In the genomic region with DNA sequence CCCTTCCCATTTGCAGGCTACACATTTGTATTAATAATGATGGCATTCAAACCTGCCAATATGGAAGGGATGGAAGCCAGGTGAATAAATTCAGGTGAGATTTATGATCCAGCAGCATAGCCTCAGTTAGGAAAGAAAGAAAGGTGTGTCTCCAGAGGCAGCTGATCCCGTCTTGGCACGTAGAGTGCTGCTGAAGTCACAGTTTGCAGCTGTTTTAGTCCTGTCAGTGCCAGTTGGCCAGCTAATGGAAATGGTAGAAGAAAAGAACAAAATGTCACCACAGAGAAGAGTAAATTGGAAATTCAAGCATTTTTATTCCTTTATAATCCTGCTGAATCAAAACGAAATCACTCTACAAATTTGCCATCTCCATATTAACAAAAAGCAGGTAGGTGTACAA, we compare ENCODE assay signal across 20 mouse cellular contexts.
"Had no signal": no experiment of that assay in that cellular context is flagged by ENCODE, and none has a peak within 500 bp of the region (broad histone marks: within the 10 kb centered on the region; RNA-seq: fewer than 3 reads in every experiment).

No protein-coding gene starts in this region.

- DNase-seq: kidney, adult 2 months; kidney, postnatal 25 days; layer of hippocampus, adult 9-11 months; liver; lung, adult 18-20 months; lung, postnatal 10 days; lung, postnatal 36 days; midbrain, embryonic 14.5 days; right cerebral cortex, postnatal 4 days; spleen, adult 18-20 months; thymus, postnatal 25 days had no signal

- H3K27ac ChIP-seq: kidney, postnatal 0 days; layer of hippocampus, adult 2 months; liver, embryonic 12.5 days; liver, embryonic 15.5 days; lung, embryonic 15.5 days; midbrain, embryonic 10.5 days; neural tube, embryonic 13.5 days; stomach, embryonic 15.5 days had no signal

- H3K36me3 ChIP-seq: liver, embryonic 12.5 days; liver, embryonic 15.5 days; lung, embryonic 15.5 days; midbrain, embryonic 10.5 days; neural tube, embryonic 13.5 days; stomach, embryonic 15.5 days had no signal

- ATAC-seq: liver, embryonic 12.5 days had no signal

- H3K9ac ChIP-seq: liver, embryonic 12.5 days; liver, embryonic 15.5 days; lung, embryonic 15.5 days; neural tube, embryonic 13.5 days; stomach, embryonic 15.5 days had no signal

- H3K4me2 ChIP-seq: liver, embryonic 12.5 days; liver, embryonic 15.5 days; lung, embryonic 15.5 days; neural tube, embryonic 13.5 days; stomach, embryonic 15.5 days had no signal

- H3K4me3 ChIP-seq: layer of hippocampus, adult 2 months; liver, embryonic 12.5 days; liver, embryonic 15.5 days; lung, embryonic 15.5 days; megakaryocyte, embryonic 14.5 days; midbrain, embryonic 10.5 days; neural tube, embryonic 13.5 days; stomach, embryonic 15.5 days had no signal

- H3K27me3 ChIP-seq: liver, embryonic 12.5 days; liver, embryonic 15.5 days; lung, embryonic 15.5 days; megakaryocyte, embryonic 14.5 days; neural tube, embryonic 13.5 days; stomach, embryonic 15.5 days had no signal

- H3K9me3 ChIP-seq: liver, embryonic 12.5 days; liver, embryonic 15.5 days; lung, embryonic 15.5 days; megakaryocyte, embryonic 14.5 days; midbrain, embryonic 10.5 days; neural tube, embryonic 13.5 days; stomach, embryonic 15.5 days had no signal

- H3K4me1 ChIP-seq: liver, embryonic 12.5 days; liver, embryonic 15.5 days; lung, embryonic 15.5 days; midbrain, embryonic 10.5 days; stomach, embryonic 15.5 days had no signal
